Mouse (Mus musculus): ENCODE data around the gene Gm3448.
"Not testable (repeated sequence)": the region's sequence is repeated elsewhere in the genome, so short reads cannot be mapped to it uniquely, and the experiment has no call there.

Gene Gm3448

GRCm38 (mm10) chr17:15040455-15040854, 882 bp downstream of the Gm3448 start:
- not testable (repeated sequence) for DNase-seq (ENCODE audit: low read depth, low spot score)

- DNase-seq (ENCODE audit: low read depth, low spot score), result not testable (repeated sequence)
These were observed 9.9 kb downstream of the Gm3448 start for GRCm38 (mm10) chr17:15031414-15031813.

GRCm38 (mm10) chr17:15025513-15025912, 15.8 kb downstream of the Gm3448 start:
- not testable (repeated sequence) for DNase-seq (ENCODE audit: low read depth, low spot score)

- not testable (repeated sequence) for DNase-seq (ENCODE audit: low read depth, low spot score)
These were observed 16.7 kb downstream of the Gm3448 start for GRCm38 (mm10) chr17:15024502-15025193.

GRCm38 (mm10) chr17:15023878-15024492, 17.4 kb downstream of the Gm3448 start:
- not testable (repeated sequence) for DNase-seq (ENCODE audit: low read depth, low spot score)

GRCm38 (mm10) chr17:15021503-15022220, 19.7 kb downstream of the Gm3448 start:
- DNase-seq (ENCODE audit: low read depth, low spot score), result not testable (repeated sequence)

- DNase-seq (ENCODE audit: low read depth, low spot score), result not testable (repeated sequence)
These were observed 31.5 kb downstream of the Gm3448 start, which contains the start of gene Gm3435 for GRCm38 (mm10) chr17:15009706-15010413. Gm3435 (plus strand) TSS chr17:15010176.

- not testable (repeated sequence) for DNase-seq (ENCODE audit: low read depth, low spot score)
These were observed 32.2 kb downstream of the Gm3448 start for GRCm38 (mm10) chr17:15009088-15009487.

GRCm38 (mm10) chr17:15000047-15000446, 41.3 kb downstream of the Gm3448 start:
- DNase-seq (ENCODE audit: low read depth, low spot score), result not testable (repeated sequence)

- DNase-seq (ENCODE audit: low read depth, low spot score), result not testable (repeated sequence)
These were observed 47.2 kb downstream of the Gm3448 start for GRCm38 (mm10) chr17:14994140-14994539.

- DNase-seq (ENCODE audit: low read depth, low spot score), result not testable (repeated sequence)
These were observed 48.1 kb downstream of the Gm3448 start for GRCm38 (mm10) chr17:14993139-14993832.

GRCm38 (mm10) chr17:14992522-14993138, 48.7 kb downstream of the Gm3448 start:
- not testable (repeated sequence) for DNase-seq (ENCODE audit: low read depth, low spot score)

- not testable (repeated sequence) for DNase-seq (ENCODE audit: low read depth, low spot score)
These were observed 51.1 kb downstream of the Gm3448 start for GRCm38 (mm10) chr17:14990116-14990702.

GRCm38 (mm10) chr17:14978362-14979038, 62.8 kb downstream of the Gm3448 start, which contains the start of the genes 9030025P20Rik and Gm3417:
9030025P20Rik (plus strand) TSS chr17:14978468.
Gm3417 (minus strand) TSS chr17:14978790.
- not testable (repeated sequence) for DNase-seq (ENCODE audit: low read depth, low spot score)

- not testable (repeated sequence) for DNase-seq (ENCODE audit: low read depth, low spot score)
These were observed 63.5 kb downstream of the Gm3448 start for GRCm38 (mm10) chr17:14977718-14978361.

- not testable (repeated sequence) for DNase-seq (ENCODE audit: low read depth, low spot score)
These were observed 72.9 kb downstream of the Gm3448 start for GRCm38 (mm10) chr17:14968373-14968913.

- not testable (repeated sequence) for DNase-seq (ENCODE audit: low read depth, low spot score)
These were observed 79.7 kb downstream of the Gm3448 start for GRCm38 (mm10) chr17:14961557-14962154.

- peak; percentile 12 for DNase-seq (ENCODE audit: low read depth, low spot score)
These were observed 80.3 kb downstream of the Gm3448 start, which contains the start of gene Phf10 for GRCm38 (mm10) chr17:14960951-14961556. Phf10 (minus strand) TSS chr17:14961273.

Data from brain, adult 2 months (tissue).